Mouse (Mus musculus) heart, embryonic 14.5 days (tissue): ENCODE results near the gene Prkab2. TPM values are rescaled to one million over a fixed set of nuclear protein-coding genes. Genes with fewer than 3 reads are reported as not detected.

ENCODE experiments used
- ATAC-seq: fragments of 200-750 bp; cut with Nextera tagmentation; 2 replicates; pipeline ENCODE4 v1.8.0; 2017; ENCODE audit warnings: low read depth, moderate TSS enrichment; ENCODE audit not compliant: insufficient number of reproducible peaks, insufficient read depth, low FRiP score
- H3K27ac ChIP-seq, 2 experiments: fragments of 200-500 bp in 1 of 2; fragments of 300-500 bp in 1 of 2; sonication (generic) in 1 of 2; replicated peaks in 1 of 2; 2 replicates each; pipeline ENCODE4 v1.5.1; 2012 to 2014; ENCODE audit warnings: low read depth in 2 of 2, low read length in 2 of 2, control low read depth in 1 of 2, mild to moderate bottlenecking in 1 of 2, mixed read lengths in 1 of 2; ENCODE audit not compliant: control insufficient read depth in 1 of 2, insufficient read depth in 1 of 2
- H3K27me3 ChIP-seq: fragments of 300-500 bp; sonication (generic); 2 replicates; pipeline ENCODE4 v1.6.1; 2014; ENCODE audit warnings: mild to moderate bottlenecking, low read length, control low read depth; ENCODE audit not compliant: control insufficient read depth, insufficient read depth
- H3K36me3 ChIP-seq: fragments of 300-500 bp; sonication (generic); 2 replicates; pipeline ENCODE4 v1.6.1; 2014; ENCODE audit warnings: mild to moderate bottlenecking, control low read depth, low read length, mixed read lengths; ENCODE audit not compliant: control insufficient read depth, insufficient read depth
- H3K4me1 ChIP-seq, 2 experiments: fragments of 200-500 bp in 1 of 2; fragments of 300-500 bp in 1 of 2; sonication (generic) in 1 of 2; 2 replicates each; pipeline ENCODE4 v1.6.1; 2012 to 2014; ENCODE audit warnings: low read length in 2 of 2, control low read depth in 1 of 2, mixed read lengths in 1 of 2; ENCODE audit not compliant: control insufficient read depth in 2 of 2, insufficient read depth in 2 of 2
- H3K4me2 ChIP-seq: fragments of 300-500 bp; sonication (generic); 2 replicates; pipeline ENCODE4 v1.6.1; 2014; ENCODE audit warnings: mild to moderate bottlenecking, low read length
- H3K4me3 ChIP-seq, 2 experiments: fragments of 200-500 bp in 1 of 2; fragments of 300-500 bp in 1 of 2; sonication (generic) in 1 of 2; 2 replicates each; pipeline ENCODE4 v1.5.1; 2012 to 2014; ENCODE audit warnings: low read length in 2 of 2, mild to moderate bottlenecking in 2 of 2, control low read depth in 1 of 2, low read depth in 1 of 2, moderate library complexity in 1 of 2; ENCODE audit not compliant: control insufficient read depth in 1 of 2, insufficient read depth in 1 of 2
- H3K9ac ChIP-seq: fragments of 300-500 bp; sonication (generic); 2 replicates; pipeline ENCODE4 v1.6.1; 2014; ENCODE audit warnings: mild to moderate bottlenecking, low read length
- H3K9me3 ChIP-seq: fragments of 300-500 bp; sonication (generic); 2 replicates; pipeline ENCODE4 v1.6.1; 2016; ENCODE audit warnings: low read length, control low read depth; ENCODE audit not compliant: control insufficient read depth
- WGBS: fragments of 180-500 bp; shearing (Covaris S2); extraction: QIAGEN DNeasy Blood & Tissue Kit; methylation state at CpG from one replicate; pipeline ENCODE4 v1.1.7; 2014; 5-methylcytosine and 5-hydroxymethylcytosine counted together
- microRNA-seq: library from miRNA; unstranded; fragments of <30 nt; microRNA quantifications from one replicate; pipeline ENCODE4, GENCODE M21; 2016
- polyA plus RNA-seq: library from polyadenylated mRNA; unstranded; fragments of >200 nt; fragmentation: Nextera tagmentation; extraction: Ambion mirVana; gene quantifications from 2 replicates; pipeline ENCODE4 v1.2.1, GENCODE M21; 2014

Prkab2 gene
- polyA plus RNA-seq, 1 experiment from 2014 or later = 14.4 TPM

DNA sequence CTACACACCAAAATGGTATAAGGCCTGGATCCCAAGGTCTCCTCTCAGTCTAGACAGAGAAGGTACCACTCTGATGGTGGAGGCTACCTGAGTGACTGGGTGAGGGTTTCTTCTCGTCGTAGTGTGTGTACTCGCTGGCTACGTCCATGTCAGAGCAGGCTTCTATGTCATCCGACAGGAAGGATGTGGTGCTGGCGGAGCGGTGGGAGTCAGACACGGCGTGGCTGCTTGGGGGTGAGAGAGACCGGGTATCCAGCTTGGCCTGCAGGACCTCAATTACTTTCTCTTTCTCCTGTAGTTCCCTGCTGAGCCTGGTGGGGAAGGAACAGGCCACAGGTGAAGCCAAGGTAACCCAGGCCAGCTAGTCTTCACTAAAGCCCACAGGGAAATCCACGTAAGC is 52.1 kb downstream of the Prkab2 start:
- no peak overlapping the region for H3K27ac ChIP-seq
- no peak for ATAC-seq
- no peak overlapping the region for H3K4me3 ChIP-seq
- no peaks in the 10 kb centered on the region for H3K4me1 ChIP-seq
- peaks cover 94% of the 10 kb centered on the region for H3K36me3 ChIP-seq
- 87% methylated on average over 11 of the region's 11 CpGs for WGBS
- no peak overlapping the region for H3K4me2 ChIP-seq
- H3K9me3 ChIP-seq = no peaks in the 10 kb centered on the region
- H3K27me3 ChIP-seq = no peaks in the 10 kb centered on the region
- H3K9ac ChIP-seq = no peak overlapping the region

DNA sequence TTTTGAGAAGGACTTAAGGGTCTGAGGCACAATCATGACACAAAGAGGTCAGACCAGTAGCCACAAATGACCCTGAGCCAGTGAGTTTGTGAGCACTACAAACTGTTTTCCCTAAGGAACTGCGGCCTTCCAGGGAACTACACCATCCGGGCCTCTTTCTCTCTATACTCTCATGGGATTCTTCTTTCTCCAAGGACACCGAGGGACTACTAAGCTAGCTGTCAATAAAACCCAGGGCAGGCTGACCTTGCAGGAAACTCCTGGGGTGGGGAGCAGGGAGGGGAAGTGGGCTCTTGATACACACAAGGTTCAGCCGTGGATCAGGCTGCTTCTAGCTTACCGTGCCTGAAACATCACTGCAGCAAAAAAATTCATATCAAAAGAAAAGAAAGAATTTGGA is 52.9 kb downstream of the Prkab2 start:
- 43% methylated on average over 5 of the region's 5 CpGs for WGBS
- no peaks in the 10 kb centered on the region for H3K27me3 ChIP-seq
- no peak overlapping the region for H3K4me3 ChIP-seq
- no peak overlapping the region for H3K27ac ChIP-seq
- H3K9me3 ChIP-seq = no peaks in the 10 kb centered on the region
- H3K36me3 ChIP-seq = peaks cover 94% of the 10 kb centered on the region
- ATAC-seq = no peak
- no peak overlapping the region for H3K9ac ChIP-seq
- no peak overlapping the region for H3K4me2 ChIP-seq
- H3K4me1 ChIP-seq = no peaks in the 10 kb centered on the region

- ATAC-seq = no peak
- Histone ChIP-seq H3K4me2 (no peak overlapping the region), H3K27ac (no peak overlapping the region), H3K4me1 (no peaks in the 10 kb centered on the region), H3K9me3 (no peaks in the 10 kb centered on the region), H3K9ac (no peak overlapping the region), H3K36me3 (peaks cover 92% of the 10 kb centered on the region), H3K4me3 (no peak overlapping the region), H3K27me3 (no peaks in the 10 kb centered on the region)
- 87% methylated on average over 1 of the region's 1 CpGs for WGBS
Measured at GRCm38 (mm10) chr3:97715922-97716321, 57.9 kb downstream of the Prkab2 start.

GRCm38 (mm10) chr3:97719116-97719515 is 61.1 kb downstream of the Prkab2 start:
- H3K9me3 ChIP-seq = peaks cover 10% of the 10 kb centered on the region

More at GRCm38 (mm10) chr3:97719116-97719515, 61.1 kb downstream of the Prkab2 start:
- ATAC-seq = no peak
- H3K27me3 ChIP-seq = no peaks in the 10 kb centered on the region
- no peak overlapping the region for H3K4me2 ChIP-seq
- no peak overlapping the region for H3K9ac ChIP-seq
- H3K4me3 ChIP-seq = no peak overlapping the region
- WGBS = 86% methylated on average over 9 of the region's 9 CpGs
- peaks cover 95% of the 10 kb centered on the region for H3K36me3 ChIP-seq
- no peaks in the 10 kb centered on the region for H3K4me1 ChIP-seq
- no peak overlapping the region for H3K27ac ChIP-seq

Small RNAs within 50 kb of the gene (microRNA-seq; reads per million reads assigned to microRNA genes)
- gene Mir7225 = not detected

Other genes with a start within 250 kb of the Prkab2 start
- gene Olfr1402, start 236.2 kb upstream of the Prkab2 start, polyA plus RNA-seq = not detected in 2 replicates
- gene Chd1l, start 48.0 kb upstream of the Prkab2 start, polyA plus RNA-seq = 14.0 and 15.2 TPM in 2 replicates
- 3.6 and 3.7 TPM in 2 replicates for gene Fmo5, start 29.4 kb upstream of the Prkab2 start, polyA plus RNA-seq
- gene Gm17651, start 16.5 kb downstream of the Prkab2 start, polyA plus RNA-seq = not detected in 2 replicates
- gene Pde4dip, start 230.5 kb downstream of the Prkab2 start, polyA plus RNA-seq = 99.4 and 112 TPM in 2 replicates
- gene Sec22b, start 243.0 kb downstream of the Prkab2 start, polyA plus RNA-seq = 131 and 136 TPM in 2 replicates